Mouse (Mus musculus): Measurements from ENCODE around the gene Ctdsp2.

DNA sequence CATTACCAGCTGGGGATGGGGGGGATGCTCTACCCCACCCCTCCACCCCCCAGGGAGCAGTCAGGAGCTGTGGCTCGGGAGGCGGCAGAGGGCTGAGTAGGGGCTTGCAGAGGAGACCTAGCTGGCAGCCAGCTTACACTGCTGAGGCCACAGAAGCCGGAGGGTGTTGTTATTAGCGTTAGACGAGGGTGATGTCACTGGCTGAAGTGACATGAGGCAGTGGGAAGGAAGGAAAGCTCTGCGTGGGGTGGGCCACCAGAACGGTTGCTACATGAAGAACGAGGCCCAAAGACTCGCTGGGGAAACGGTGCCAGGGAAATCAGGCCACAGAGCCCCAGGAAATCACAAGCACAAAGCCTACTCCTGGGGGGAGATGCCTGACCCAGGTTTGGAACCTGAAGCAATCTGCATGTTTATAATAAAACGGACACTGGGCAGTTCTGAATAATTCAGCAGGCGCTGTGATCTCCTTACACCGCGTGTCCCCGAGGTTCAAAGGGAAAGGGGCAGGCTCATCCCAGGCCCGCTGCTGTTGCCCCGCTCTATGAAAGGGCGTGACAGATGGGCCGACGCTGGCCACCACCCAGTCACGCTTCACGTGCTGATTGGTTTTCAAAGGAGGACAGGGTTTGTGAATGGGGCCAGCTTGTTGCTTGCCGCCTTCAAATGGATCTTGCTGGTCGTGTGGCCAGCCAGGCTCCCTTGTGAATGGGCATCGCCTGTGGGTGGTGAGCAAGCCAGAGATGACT is 21.0 kb upstream of the Ctdsp2 start:
- TF ChIP-seq POLR2A (IDR thresholded peaks at IDR 0.05; ENCODE audit: low read depth, low read length) (no peak), CTCF (conservative IDR thresholded peaks at IDR 0.05 in 1 of 2, IDR thresholded peaks at IDR 0.05 in 1 of 2; ENCODE audit: low read depth in 2 of 2, low read length in 2 of 2) (no peak), HCFC1 (IDR thresholded peaks at IDR 0.05; ENCODE audit: low read depth, low read length) (no peak), ZC3H11A (IDR thresholded peaks at IDR 0.05; ENCODE audit: low read depth, low read length) (no peak), MXI1 (IDR thresholded peaks at IDR 0.05; ENCODE audit: low read depth, low read length) (no peak)
